Mouse (Mus musculus) embryonic fibroblast, embryonic 13.5 days (primary cell): ENCODE measurements around the gene Tmpo.

Experiments
- CTCF ChIP-seq: IDR thresholded peaks from 2 replicates; pipeline ENCODE4 v1.5.1; 2011; ENCODE audit warnings: mild to moderate bottlenecking, control low read depth, low read length, moderate library complexity, borderline replicate concordance; ENCODE audit not compliant: insufficient read depth
- POLR2A ChIP-seq: IDR thresholded peaks from 2 replicates; pipeline ENCODE4 v1.6.1; 2011; ENCODE audit warnings: low read depth, mild to moderate bottlenecking, control low read depth, low read length, moderate library complexity

- TF ChIP-seq POLR2A (no peak), CTCF (no peak)
Observed at GRCm38 (mm10) chr10:91172329-91173100, 8.6 kb downstream of the Tmpo start.
